Mouse (Mus musculus): ENCODE results near the gene Hnrnpm.
"Not testable (repeated sequence)": the region's sequence is repeated elsewhere in the genome, so short reads cannot be mapped to it uniquely, and the experiment has no call there.

- not testable (repeated sequence) for TF ChIP-seq CTCF (IDR thresholded peaks at IDR 0.05 in 2 of 3, conservative IDR thresholded peaks at IDR 0.05 in 1 of 3; ENCODE audit: control insufficient read depth in 1 of 3, insufficient read depth in 1 of 3, low read depth in 2 of 3, low read length in 3 of 3, poor library complexity in 1 of 3, severe bottlenecking in 1 of 3); ZC3H11A (IDR thresholded peaks at IDR 0.05; ENCODE audit: low read depth, low read length); TAL1 (IDR thresholded peaks at IDR 0.05; ENCODE audit: low read length); POLR2A (IDR thresholded peaks at IDR 0.05; ENCODE audit: control insufficient read depth in 1 of 2, insufficient read depth in 1 of 2, low read depth in 1 of 2, low read length in 2 of 2, poor library complexity in 1 of 2); MXI1 (IDR thresholded peaks at IDR 0.05; ENCODE audit: low read depth, low read length); USF1 (IDR thresholded peaks at IDR 0.05; ENCODE audit: low read depth, low read length); ZNF384 (IDR thresholded peaks at IDR 0.05; ENCODE audit: low read depth, low read length); POLR2AphosphoS2 (IDR thresholded peaks at IDR 0.05; ENCODE audit: low read length)
Measured at GRCm38 (mm10) chr17:33613726-33614125, 72.9 kb downstream of the Hnrnpm start.
